Mouse (Mus musculus) c-Kit-negative CD71-positive TER-119-positive erythroid progenitor cells, embryonic 14.5 days (primary cell): ENCODE data around the gene Zfp667.
"Not testable (repeated sequence)": the region's sequence is repeated elsewhere in the genome, so short reads cannot be mapped to it uniquely, and the experiment has no call there.

Experiments used
- DNase-seq: peaks from one replicate; pipeline ENCODE4 v3.0.0-alpha.2; 2013; ENCODE audit warnings: low read depth, low spot score

The Zfp667 gene

DNA sequence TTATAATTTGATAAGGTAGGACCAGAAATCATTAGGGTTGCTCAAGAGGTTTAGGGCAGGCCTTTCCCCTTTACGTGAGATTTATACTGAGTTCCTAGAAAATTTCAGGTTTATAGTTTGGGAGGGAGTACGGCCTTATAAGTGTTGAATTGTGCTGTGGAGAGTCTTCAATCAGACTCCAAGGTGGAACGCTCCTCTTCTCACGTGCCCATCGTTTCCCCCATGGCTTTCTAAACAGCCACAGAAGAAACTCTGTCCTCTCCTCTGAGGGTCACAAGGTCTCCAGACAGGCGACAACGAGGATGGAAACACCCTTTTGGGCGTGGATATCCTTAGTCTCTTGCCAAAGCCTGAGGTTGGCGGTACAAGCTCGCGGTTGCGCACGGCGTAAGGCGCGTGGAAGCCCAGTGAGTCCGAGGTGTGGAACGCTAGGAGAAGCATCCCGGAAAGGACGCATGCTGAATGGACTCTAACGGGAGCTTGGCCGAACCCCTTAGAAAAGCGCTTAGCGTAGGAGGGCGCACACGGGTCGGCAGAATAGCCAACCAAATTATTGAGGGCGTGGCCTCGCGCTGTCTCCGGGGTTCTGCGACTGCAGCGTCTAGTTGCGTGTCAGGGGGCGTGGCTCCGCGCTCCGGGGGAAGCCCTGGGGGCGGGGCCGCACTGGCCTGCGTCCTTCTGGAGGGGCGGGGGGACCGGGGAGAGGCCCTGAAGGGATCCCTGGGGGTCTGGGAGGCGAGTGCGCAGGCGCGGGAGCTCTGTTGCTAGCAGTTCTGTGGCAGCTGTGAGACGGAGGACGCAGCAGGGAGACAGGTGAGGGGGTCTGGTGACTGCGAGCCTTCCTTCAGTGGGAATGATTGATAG lies at the start of gene Zfp667:
Gene Zfp667, plus strand, starts transcription at position 738 of the 864 bp plus-strand sequence.
- peak; percentile 82 for DNase-seq

DNA sequence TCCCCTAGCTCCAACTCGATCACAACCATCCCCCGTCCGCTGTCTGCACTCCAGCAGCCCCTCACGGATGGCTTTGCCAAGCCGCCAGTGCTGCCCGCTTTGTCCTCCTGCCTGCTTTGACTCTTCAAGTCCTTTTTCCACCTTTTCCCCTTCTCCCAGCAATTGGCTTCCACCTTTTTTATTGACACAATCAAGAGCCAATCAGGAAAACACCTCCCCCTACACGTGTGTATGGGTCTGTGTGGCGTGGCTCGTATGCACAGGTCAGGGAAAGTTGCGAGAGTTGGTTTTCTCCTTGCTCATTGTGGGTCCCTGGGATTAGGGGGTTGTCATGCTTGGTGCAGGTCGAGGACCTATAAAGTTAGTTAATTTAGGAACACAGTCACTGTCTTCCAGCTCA lies 46.6 kb upstream of the Zfp667 start:
- no peak for DNase-seq

DNA sequence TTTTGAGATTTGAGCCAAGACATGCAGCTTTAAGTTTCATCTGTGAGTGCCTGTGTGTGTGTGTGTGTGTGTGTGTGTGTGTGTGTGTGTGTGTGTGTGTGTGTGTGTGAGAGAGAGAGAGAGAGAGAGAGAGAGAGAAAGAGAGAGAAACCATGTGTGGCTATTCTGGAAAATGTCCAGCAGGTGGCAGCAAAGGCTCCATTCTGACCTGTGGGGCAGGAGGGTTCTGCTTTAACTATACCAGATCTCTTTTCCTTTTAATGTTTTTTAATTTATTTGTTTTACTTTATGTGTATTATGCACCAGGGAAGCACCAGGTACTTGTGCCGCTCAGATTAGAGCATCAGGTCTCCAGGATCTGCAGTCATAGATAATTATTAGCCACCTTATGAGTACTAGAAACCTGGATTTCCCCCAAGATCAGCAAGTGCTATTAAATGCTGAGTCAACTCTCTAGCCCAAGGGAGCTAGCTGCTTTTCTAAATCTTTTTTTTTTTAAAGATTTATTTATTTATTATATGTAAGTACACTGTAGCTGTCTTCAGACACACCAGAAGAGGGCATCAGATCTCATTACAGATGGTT lies 45.4 kb upstream of the Zfp667 start:
- peak; percentile 24 for DNase-seq

DNA sequence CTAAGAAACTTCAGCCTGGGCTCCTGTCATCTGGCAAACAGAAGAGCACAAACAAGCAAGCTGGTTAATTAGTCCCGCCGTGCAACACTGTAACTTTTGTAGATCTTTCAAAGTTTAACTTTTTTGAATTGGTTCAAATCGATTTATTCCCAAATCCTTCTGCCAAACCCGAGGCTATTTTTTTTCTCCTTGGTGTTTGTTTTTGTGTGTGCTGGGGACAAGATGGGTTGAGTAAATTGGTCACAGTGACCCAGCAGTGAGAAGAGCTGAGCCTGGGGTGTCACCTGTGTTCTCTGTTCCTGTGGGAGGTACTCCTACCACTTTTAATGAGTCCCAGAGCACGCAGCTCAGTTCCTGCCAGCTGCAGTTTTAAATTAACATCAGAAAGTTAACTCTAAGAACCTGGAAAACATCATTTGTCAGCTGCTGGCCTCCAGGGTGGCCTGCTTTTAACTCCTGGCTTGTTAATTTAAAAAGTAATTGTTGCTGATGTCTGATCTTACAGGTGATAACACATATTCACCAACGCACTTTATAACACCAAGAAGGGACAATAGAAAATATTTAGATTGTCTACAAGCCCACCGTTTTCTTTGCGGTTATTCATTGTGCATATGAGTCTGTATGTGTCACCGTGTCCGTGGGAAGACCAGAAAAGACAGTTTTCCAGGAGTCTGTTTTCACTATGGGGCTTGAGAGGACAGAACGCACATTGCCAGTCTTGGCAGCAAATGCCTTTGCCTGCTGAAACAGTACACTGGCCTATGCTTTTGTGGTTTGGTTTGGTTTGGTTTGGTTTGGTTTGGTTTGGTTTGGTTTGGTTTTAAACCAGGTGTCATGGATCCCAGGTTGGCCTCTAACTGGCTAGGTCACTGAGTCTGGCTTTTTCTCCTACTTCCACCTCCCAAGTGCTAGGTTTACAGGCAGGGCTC lies 41.8 kb upstream of the Zfp667 start:
- no peak for DNase-seq

DNA sequence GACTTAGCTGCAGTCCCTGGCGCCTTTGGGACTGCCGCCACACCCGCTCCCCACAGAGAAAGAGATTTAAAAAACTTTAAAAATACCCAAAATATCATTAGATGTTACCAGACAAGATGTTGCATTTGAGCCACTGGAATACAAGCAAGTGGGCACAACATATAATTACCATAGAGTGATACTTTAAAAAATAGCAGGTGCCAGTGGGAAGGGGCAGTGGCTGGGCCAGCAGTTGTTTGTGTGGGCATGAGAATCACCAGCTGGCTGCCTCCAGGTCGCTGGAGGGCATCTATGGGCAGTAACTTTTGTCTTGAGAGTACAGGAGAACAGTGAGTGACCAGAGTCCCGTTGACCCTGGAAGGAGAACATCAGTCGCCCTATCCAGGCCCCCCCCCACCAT lies 34.0 kb upstream of the Zfp667 start, which contains the start of gene Epp13:
Gene Epp13, plus strand, starts transcription at position 301 of the 400 bp plus-strand sequence.
- DNase-seq = no peak

DNA sequence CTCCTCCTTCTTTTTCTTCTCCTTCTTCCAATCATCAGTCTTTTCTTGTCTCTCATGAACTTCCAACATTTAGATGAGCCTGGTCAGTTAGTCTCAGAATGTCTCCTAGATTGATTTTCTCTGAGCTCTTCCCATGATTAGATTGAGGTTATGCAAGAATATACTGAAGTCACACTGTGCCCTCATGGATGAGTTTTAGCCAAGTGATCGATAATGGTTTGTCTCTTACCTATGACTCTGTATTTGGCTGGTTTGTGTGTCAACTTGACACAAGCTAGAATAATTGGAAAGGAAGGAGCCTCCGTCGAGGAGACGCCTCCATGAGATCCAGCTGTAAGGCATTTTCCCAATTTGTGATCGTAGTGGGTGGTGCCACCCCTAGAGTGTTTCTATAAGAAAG lies 31.9 kb upstream of the Zfp667 start:
- DNase-seq = no peak

DNA sequence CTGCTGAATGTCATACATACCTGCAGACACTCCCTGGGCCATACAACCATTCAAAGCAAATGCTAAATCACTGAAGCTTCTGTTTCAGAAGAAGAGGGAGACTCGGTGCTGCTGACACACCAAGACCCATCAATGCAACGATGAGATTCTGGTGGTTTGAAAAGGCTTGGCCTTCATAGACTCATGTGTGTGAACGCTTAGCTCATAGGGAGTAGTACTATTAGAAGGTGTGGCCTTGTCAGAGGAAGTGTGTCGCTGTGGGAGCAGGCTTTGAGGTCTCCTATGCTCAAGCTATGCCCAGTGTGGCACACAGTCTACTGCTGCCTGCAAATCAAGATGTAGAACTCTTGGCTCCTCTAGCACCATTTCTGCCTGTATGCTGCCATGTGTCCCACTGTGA lies 29.0 kb upstream of the Zfp667 start:
- no peak for DNase-seq

DNA sequence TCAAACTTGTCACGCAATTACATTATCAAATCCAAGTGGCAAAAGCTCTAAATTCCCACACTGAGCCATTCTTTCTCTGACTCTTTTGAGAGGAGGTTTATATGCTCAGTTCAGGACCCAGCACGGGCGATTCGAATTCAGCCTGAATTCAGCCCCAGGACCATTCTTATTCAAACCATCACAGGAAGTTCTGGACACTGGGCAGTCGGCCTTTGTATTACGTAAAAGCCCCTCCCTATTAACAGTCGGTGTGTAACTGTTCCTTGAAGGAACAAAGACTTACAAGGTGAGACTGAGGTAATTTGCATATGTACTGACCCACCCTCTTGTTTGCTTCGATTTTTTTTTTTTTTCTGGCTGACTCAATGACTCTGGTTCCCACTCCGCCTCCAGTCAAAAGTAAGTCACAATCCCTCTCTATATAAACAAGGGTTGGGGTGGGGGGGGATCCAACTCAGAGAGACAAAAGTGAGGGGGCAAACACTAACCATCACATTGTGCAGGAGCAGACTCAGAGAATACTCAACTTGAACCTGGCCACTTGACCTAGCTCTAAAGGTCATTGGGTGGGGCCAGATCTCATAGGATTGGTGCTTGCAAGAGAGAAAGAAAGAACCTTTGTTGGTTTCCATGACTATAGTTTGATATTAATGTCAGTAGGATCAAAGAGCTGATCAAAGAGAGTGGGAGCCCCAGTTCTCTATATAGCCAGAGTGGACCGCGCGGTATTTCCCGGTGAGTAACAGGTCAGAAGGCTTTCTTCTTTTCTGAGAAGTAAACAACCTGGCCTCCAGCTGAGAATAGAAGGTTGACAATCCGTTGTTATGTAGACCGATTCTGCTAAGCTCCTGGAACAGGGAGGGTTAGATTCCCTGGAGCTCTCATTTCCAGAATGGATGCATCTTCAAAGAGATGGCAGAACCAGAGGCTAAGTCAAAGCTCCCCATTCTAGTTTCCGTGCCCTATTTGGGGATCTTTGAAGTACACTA lies 27.9 kb upstream of the Zfp667 start:
- no peak for DNase-seq

DNA sequence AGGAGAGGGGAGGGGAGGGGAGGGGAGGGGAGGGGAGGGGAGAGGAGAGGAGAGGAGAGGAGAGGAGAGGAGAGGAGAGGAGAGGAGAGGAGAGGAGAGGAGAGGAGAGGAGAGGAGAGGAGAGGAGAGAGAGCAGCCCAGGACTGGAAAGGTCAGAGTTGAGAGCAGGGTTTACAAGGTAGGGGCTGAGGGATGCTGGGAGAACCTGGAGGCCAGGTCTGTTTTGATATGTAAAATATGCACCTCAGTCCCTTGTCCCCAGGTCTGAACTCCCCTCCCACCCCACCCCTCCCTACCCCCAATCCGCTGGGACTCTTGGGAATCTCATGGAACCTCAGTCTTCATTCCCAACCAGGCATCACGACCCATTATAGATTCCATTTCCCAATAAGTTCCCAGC lies 26.4 kb upstream of the Zfp667 start:
- DNase-seq = not testable (repeated sequence)

DNA sequence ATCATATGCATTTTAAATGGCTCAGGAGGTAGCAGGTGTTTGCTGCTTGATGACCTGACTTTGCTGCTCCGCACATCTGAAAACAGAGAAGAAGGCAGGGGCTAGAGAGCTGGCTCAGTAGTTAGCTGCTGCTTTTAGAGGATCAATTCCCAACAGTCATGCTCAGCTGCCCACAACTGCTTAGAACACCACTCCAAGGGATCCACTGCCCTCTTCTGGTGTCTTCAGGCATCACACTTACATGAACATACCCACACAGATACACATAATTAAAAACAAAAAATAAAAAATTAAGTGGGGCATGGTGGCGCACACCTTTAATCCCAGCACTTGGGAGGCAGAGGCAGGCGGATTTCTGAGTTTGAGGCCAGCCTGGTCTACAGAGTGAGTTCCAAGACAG lies 24.3 kb upstream of the Zfp667 start:
- no peak for DNase-seq

DNA sequence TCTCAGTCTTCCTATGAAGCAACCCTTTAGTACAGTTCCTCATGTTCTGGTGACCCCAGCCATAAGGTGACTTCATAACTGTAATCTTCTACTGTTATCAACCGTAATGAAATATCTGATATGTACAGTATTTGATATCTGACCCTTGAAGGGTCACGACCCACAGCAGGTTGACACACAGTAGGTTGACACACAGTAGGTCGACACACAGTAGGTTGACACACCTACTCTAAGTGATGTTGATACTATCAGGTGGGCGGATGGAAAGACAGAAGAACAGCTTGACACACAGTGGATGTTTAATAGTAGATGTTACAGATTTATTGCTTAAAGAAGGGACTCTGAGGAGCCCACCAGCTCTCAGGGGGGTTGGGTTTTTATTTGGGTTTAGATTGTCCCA lies 23.4 kb upstream of the Zfp667 start:
- DNase-seq = no peak

DNA sequence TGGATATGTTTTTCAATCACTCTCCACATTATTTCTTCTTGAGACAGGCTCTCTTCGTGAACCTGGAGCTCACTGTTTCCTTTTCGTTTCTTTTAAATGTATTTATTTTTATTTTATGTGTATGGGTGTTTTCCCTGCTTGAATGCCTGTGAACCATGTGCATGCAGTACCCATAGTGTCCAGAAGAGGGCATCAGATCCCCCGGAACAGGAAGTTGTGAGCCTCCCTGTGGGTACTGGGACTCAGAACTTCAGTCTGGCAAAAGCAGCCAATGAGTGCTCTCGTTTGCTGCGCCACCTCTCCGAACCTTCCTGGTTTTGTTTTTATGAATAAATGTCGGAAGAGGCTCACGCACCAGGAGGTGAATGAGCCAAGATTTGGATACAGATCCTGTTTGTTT lies 20.7 kb upstream of the Zfp667 start:
- DNase-seq = peak; percentile 42

DNA sequence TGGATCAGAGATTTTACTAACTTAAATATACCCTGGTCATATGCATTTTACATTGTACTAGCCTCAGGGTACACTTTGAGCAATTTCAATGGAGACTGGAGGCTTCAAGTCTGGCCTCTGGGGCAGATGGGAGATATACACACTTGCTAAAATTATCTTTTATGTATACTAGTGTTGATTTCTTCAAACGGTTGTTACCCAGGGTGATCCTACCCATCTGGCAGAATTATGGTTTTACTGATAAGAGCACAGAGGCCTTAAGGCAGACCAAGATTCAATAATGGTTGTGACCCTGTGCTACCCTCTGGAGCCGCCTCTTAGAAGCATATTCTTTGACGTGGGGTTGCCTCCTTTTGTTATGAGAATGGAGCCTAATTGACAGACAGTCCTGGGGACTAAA lies 8.5 kb upstream of the Zfp667 start:
- no peak for DNase-seq

DNA sequence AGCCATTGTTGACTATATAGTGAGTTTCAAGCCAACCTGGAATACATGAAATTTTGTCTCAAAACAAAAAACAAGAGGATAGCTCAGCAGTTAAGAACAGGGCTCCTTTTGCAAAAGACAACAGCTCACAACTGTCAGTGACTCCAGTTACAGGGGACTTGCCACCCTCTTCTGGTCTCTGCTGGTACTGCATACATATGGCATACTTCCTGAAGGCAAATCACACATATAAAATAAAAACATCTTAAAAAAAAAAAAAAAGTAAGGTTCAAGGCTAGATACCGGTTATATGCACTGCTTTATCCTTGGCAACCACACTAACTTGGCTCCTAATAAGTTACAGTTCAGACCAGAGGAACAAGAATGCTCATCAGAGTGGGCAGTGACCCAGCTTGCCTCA lies 3.6 kb upstream of the Zfp667 start:
- DNase-seq = peak; percentile 71

DNA sequence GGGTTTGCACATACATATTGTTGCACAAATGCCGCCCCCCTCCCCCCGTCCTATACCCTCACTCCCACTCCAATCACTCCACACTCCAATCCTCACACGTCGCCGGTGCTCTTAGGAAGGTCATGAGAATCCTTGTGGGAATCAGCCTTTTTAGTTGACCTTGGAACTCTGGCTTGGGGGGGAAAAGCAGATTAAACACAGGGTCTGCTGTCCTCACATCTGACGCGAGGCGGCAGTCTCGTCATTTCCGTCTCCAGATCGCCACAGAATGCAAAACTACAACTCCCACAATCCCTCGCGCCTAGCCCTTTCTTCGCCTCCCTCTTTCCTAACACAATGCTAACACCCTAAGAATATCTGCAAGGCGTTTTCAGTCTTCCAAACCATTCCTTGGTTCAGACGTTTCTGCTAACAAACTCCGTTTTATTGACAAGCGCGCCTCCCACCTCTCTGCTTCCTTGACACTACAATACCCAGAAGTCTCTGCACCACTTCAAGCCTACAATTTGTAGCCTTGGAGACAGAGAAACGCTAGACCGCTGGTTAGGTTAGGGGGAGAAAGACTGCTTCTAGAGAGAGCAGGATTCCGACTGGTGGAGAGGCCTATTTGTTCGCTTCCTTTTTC lies 2.8 kb upstream of the Zfp667 start:
- peak; percentile 76 for DNase-seq

DNA sequence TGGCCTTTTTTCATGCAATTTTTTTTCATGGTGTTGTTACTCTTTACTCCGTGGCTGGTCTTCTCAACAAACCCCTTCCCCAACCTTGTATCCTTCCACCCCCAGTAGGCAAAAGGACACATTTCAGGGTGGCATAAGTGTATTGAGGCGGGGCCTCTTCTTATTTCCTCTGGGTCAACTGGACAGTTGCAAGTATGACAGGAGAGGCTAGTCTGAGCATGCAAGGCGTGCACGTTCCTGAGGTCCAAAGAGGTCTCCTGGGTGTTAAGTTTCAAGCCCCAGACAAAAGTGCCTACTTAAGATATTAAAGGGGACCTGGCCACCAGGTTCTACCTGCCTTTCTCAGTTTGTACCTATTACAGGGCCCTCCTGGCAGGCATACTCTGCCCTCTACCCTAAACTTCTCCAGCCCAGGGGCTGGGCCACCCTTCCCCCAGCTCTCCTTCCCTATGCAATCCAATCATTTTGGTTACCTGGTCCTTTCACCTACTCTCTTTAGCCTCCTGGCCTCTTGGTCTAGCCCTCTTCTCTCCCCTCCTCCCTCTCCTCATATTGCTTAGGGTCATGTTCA lies 1.9 kb upstream of the Zfp667 start:
- DNase-seq = no peak

DNA sequence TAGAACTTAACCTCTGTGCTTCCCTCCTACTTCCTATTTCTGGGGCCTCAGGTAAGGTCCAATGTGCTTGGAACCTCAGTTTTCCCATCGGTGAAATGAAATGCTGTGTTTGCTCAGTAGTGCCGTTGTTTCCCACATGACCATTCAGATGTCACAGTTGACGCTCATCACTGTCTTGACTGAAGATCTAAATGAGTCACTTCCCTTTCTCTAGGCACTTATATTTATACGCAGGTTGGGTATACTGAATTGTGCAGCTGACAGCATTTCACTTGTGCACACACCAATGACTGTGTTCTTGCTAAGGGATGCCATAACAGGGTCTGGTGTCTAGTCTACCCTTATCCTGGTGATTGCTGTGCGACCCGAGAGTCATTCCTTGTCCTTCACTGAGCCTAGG lies 1.0 kb upstream of the Zfp667 start:
- DNase-seq = no peak

DNA sequence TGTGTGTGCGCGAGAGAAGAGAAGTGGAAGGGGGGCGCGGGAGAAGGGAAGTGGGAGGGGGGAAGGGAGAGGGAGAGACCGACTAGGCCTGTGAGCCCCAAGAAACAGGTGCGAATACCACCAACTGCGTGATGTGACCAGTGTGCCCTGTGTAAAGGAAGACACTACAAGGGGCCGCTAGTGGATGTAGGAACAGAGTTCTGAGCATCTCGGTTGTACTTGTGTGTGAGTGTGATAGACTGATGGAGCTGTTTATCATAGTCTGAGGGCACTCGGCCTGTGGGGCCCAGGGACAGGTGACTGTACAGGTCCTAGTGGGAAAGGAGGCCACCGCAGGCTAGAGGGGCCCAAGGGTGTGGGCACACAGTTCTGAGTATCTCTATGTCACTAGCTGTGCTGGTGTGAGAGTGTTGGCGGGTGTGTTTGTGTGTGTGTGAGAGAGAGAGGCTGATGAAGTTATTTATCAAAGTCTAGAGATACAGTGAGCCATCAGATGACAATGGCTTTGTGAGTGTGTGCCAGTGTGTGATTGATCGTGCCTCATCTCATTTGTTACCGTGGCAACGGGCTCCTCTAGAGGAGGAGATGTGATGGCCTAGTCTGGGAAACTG lies 647 bp downstream of the Zfp667 start:
- DNase-seq = peak; percentile 37

DNA sequence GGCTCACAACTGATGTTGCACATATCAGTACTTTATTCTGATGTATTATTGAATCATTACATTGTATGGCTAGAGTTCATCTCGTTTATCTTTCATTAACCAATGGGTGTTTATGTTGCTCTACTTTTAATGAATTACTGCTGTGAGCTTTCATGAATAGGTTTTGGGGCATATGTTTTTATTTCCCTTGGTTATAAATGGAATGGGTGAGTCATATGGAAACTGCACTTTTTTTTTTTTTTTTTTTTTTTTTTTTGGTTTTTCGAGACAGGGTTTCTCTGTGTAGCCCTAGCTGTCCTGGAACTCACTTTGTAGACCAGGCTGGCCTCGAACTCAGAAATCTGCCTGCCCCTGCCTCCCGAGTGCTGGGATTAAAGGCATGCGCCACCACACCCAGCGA lies 4.7 kb downstream of the Zfp667 start:
- not testable (repeated sequence) for DNase-seq

DNA sequence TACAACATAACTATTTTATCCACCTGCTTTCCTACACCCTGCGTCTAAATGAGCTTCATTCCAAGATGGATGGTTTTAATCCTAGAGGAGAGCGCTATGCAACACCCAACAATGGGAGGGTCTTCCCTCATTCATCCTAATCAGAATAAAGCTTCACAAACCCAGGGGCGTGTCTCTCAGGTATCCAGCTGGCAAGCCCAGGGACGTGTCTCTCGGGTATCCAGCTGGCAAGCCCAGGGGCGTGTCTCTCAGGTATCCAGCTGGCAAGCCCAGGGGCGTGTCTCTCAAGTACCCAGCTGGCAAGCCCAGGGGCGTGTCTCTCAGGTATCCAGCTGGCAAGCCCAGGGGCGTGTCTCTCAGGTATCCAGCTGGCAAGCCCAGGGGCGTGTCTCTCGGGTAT lies 14.4 kb downstream of the Zfp667 start:
- DNase-seq = not testable (repeated sequence)
